Mouse (Mus musculus) testis, postnatal 10 days (tissue): ENCODE measurements at regions not wholly inside any gene's neighbourhood (a gene's known extent, or its start where the extent isn't known, plus 50 kb on each side); places are given as distances from the start of the nearest gene placed in this dataset.

Experiments used
- DNase-seq: peaks from one replicate; pipeline ENCODE4 v3.0.0; 2021; ENCODE audit warnings: low spot score

DNA sequence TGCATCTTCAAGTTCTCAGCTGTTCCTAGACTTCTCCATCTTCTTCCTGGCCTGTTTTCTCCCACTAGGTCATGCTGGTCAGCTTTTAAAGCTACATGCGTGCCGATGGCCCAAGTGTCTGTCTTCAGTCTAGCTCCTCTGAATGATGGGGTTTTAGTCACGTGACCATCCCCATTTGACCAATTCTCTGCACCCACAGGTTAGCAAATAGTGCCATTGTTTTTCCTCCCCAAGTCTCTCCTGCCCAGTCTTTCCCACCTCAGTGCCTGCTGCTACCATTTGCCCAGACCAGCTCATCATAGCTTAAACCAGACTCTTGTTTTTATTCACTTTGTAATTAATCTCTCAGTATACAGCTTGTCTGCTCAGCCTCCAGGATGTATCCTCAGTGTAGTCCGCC, 62.3 kb downstream of the Zfp706 start:
- DNase-seq, result no peak

- no peak for DNase-seq
Observed at GRCm38 (mm10) chr15:36944556-36945171, 62.9 kb downstream of the Zfp706 start.

GRCm38 (mm10) chr15:36943492-36944112, 64.0 kb downstream of the Zfp706 start:
- no peak for DNase-seq

GRCm38 (mm10) chr15:36942261-36942660, 65.3 kb downstream of the Zfp706 start:
- DNase-seq, result no peak

- DNase-seq, result no peak
Observed at GRCm38 (mm10) chr15:36941741-36942140, 65.8 kb downstream of the Zfp706 start.

DNA sequence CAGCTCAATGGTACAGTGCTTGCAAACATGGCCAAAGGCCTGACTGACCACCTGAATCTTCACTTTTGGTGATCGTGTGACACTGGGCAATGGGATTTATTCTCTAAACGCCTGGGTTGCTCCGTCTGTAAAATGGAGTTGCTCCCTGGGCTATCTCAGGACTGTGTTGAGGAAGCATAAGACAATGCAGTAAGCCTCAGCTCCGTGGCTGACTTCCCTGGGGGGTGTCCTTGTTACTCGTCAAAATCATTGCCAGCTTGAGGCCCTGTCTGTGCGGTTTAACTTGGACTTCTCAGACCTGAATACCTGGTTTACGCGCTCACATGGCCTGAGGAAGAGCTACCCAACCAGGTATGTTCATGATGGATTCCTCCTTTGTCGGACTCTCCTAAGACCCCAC, 68.0 kb downstream of the Zfp706 start:
- DNase-seq, result no peak

DNA sequence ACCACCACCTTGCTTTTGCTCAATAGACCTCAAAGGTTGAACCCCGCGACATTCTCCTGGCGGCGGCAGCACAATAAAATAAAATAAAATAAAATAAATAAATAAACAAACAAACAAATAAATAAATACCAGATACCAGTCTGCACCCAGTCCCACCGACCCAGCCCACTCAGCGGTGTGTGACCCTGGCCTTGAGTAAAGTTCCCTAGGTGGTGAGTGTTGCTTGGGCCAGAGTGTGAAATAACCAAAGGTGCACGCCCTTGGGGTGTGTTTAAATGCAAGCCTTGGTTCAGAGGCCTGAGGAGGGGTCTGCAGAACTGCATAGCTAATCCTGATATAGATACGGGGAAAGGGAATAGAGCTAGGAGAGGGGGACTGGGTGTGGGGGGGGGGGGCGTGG, 68.4 kb downstream of the Zfp706 start:
- DNase-seq, result no peak

DNA sequence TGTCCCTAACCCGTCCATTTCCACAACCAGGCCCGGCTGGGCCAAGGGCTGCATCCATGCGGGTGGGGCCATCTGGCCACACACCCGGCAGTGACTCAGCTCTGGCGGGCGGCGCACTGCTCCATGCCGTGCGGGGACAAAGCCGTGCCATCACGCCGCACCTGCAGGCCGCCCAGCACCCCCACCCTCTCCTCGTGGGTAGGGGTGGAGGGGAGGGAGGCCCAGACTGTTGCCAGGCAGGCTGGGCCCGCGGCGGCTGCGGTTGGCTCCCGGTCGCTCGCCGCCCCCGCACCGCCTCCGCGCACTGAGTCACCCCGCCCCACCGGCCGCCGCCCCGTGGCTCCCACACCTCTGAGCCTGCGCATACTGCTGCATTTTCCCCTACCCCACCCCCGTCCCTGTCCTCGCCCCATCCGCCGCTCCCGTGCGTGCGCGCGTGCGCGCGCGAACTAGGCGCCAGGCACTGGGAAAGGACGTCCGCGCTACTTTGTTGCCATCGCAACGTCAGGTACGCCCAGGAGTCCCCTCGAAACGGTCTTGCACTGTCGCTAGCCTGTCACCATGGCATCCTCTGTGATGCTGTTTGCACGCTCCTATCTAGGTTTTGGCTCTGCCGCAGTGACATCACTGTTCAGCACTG, 68.9 kb downstream of the Zfp706 start:
- peak; percentile 95 for DNase-seq

- peak; percentile 69 for DNase-seq
Observed at GRCm38 (mm10) chr15:36937757-36938498, 69.6 kb downstream of the Zfp706 start.

DNA sequence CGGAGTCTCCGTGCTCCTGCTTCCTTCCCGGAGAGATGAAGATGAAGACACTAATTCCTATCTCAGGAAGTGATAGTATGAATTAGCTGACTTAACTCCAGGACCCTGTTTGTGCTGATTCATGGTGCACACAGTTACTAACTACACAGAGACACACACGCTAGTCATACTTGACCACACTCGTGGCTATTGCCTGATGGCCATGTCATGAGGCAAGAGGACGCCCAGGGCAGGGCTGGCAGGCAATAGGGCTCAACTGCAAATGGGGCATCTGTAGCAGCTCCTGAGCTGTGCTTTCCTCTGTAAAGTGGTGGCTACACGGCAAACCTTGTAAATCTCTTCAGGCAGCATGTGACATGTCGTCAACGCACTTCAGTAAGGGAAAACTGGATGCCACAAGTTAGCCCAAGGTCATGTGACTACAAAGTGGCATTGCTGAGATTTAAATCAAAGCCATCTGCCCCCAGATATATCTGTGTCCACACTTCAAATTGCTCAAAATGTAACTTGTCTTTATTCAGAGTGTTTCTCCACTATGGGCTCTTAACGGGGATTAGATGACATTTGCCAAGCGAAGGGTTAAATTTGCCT, 70.4 kb downstream of the Zfp706 start:
- no peak for DNase-seq

DNA sequence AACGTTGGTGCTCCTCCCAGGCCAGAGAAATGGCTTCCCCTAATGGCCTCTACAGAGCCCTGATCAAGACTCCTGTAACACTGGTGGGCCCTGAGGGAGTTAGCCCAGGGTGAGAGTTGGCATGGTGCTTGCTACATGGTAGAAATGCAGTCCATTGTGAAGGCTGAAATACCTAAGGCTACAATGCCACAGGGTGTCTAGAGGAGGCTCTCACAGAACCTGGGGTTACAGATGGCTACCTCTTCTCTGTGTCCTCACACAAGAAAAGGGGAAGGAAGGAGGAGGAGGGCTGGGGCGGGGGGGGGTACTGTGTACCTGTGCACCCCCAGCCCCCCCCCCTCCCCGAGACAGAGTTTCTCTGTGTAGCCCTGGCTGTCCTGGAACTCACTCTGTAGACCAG, 72.8 kb downstream of the Zfp706 start:
- DNase-seq, result no peak

DNA sequence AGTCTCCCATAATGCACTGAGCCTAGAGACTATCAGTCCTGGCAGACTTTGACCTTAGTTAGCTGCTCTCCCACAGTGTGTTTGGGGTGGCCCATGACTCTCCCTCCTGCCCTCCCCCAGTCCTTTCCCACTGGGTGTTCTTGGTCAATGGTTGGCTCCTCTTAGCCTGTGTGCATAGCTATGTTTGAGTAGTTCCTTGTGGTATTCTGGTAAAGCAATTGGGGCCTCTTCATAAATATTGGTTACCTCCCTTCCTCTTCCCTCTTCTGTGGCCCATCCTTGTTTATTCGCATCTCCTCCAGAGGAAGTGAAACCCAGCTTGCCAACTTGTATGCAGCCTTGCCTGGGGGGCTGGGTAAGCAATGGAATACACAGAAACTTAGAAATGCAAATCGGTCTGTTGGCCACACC, 74.0 kb downstream of the Zfp706 start:
- no peak for DNase-seq

DNA sequence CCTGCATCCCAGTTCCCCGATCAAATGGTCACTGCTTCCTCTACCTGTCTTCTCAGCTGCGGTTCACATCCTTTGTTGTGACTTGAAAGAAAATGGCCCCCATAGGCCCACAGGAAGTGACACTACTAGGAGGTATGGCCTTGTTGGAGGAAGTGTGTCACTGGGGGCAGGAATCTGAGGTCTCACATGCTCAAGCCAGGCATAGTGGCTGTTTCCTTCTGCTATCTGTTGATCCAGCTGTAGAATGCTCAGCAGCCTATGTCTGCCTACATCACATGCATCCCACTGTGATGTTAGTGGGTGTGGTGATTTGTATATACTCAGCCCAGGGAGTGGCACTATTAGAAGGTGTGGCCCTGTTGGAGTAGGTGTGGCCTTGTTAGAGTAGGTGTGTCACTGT, 76.1 kb downstream of the Zfp706 start:
- no peak for DNase-seq

DNA sequence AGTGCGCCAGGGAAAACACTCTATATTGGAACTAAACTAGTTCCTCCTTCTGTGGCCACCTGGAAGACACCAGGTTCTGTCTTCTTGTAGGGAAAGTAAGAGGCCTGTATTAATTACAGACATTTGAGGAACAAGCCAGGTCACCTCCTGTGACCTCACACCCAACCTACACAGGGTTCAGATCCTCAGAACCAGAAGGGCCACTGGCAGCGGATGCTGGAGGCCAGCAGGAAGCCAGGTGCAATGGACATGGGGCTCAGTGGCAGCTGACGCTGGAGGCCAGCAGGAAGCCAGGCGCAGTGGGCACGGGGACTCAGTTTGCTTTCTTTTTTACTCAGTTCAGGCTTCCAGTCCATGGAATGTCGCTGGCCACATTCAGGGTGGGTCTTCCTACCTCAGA, 77.1 kb downstream of the Zfp706 start:
- DNase-seq, result no peak

- no peak for DNase-seq
Observed at GRCm38 (mm10) chr15:36929786-36930185, 77.8 kb downstream of the Zfp706 start.

- no peak for DNase-seq
Observed at GRCm38 (mm10) chr15:36929088-36929487, 78.5 kb downstream of the Zfp706 start.

DNA sequence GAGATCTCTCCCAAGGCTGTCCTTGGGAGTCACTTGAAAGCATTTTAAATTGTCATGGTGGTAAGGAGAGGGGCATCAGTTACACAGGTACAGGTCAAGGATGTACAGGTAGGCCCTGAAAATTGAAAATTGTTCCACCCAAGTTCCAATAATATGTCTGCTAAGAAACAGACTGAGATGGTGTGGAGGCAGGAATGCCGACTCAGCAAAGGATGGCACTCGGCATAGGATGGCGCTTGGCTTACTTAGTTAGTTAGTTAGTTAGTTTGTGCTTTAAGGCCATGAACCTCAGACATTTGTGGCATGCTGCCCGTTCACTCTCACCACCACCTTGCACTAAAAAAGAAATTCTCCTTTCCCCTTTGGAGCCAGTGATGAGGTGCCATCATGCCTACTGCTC, 78.9 kb downstream of the Zfp706 start:
- no peak for DNase-seq

DNA sequence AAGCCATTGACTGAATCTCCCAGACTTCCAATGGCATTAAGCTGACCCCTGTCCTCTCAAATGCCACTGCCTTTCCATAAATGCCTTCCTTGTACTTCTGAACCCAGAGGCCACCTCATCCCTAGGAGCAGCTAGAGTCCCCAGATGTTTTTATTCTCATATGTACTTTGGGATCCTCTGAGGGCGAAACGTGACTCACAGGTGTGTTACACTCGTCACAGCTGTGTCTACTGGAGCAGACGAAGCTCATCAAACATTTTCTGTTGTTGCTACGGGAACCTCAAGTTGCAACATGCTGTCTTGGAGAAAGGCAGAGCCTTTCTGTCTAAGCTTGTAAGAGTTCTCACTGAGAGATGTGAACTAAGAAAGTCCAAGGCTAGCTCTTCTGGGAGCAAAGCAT, 80.1 kb downstream of the Zfp706 start:
- DNase-seq, result no peak

- DNase-seq, result peak; percentile 82
Observed at GRCm38 (mm10) chr15:36924171-36924570, 83.4 kb downstream of the Zfp706 start.

- DNase-seq, result no peak
Observed at GRCm38 (mm10) chr15:36921384-36921783, 86.2 kb downstream of the Zfp706 start.

DNA sequence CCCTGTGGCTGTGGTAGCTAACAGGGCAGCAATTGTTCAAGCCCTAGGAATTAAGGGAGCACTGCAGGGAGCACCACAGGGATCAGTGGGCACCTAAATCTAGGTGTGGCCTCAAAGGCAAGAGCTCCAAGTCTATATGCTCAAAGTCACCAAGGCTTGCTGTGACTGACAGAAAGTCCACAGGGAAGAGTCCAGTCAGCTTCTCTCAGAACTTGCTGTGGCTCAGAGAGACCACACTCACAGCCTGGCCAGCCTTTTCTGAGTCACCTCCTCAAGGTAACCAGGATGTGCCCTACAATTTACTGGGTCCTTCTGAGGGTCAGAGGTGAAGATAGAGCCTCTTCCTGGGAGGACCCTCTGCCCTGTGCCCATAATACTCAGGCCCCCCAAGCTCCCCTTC, 86.7 kb downstream of the Zfp706 start:
- no peak for DNase-seq

DNA sequence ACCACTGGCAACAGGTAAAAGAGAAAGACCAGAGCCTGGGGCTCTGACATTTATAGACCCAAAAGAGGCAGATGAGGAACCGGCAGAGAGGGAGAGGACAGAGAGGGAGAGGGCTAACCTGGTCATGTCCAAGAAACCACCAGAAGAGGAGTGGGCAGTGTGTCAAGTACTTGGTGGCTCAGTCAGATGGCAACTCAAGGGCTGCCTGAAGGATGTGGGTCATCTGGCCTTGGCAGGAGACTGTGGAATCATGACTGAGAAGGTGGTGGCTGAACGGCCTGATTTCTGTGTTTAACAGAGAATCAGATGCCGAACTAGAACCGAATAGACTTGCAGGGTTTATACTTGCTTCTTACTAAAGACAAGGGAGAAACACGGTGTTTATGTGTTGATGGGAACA, 87.9 kb downstream of the Zfp706 start:
- DNase-seq, result no peak

- no peak for DNase-seq
Observed at GRCm38 (mm10) chr15:36919209-36919608, 88.4 kb downstream of the Zfp706 start.
